In the genomic region with DNA sequence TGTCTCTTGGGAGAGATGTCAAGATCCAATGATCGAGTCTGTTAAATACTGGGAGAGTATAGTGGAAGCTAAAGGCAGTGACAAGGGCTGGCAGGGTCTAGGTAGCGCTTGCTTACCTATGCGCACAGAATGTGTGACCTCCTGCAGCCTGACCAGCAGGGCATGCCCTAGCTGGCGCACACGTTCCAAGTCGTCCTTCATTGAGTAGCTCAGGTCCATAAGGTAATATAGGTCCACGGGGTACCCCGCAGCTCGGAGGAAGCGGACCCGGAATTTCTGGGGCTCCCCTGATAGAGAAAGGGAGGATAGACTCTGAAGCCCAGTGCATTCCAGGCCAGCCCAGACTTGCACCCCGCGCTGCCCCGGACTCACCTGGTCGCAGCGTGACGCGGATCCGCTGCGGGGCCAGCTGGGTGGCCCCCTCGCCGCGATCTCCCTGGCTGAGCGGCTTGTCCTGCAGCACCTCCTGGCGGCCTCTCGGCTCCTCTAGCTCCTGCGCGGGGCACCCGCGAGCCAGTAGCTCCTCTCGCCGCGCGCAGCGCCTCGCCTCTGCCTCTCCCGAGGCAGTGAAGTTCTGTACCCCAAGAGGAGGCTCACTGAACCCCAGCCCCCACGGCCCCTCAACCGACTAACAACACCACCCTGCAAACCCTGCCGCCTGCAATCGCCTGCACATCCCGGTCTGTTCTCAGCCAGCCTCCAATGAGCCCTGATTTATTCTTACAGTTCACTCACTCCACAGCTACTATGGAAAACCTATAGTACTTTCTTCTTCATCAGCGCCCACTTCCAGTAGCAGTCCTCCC, we compare ENCODE assay signal across 8 mouse cellular contexts. TPM values are rescaled to one million over a fixed set of nuclear protein-coding genes. Genes with fewer than 3 reads are reported as not detected.
DNase-seq lines count a peak whose midpoint lies in the region; ATAC-seq and TF ChIP-seq lines count a peak whose summit lies in the region.

No protein-coding gene starts in this region.

- H3K9ac ChIP-seq in embryonic facial prominence, embryonic 15.5 days, result peak overlapping the region; percentile 35; the same call in 1 of the 2 replicates
- H3K9ac ChIP-seq in heart, embryonic 11.5 days (ENCODE audit: low read depth, low read length), result peak overlapping the region; percentile 67
- peak overlapping the region; percentile 63 for H3K9ac ChIP-seq in kidney, embryonic 16.5 days (replicated peaks; ENCODE audit: low read length)
- peak overlapping the region; percentile 36 for H3K9ac ChIP-seq in liver, embryonic 15.5 days
- peak overlapping the region; percentile 54 for H3K9ac ChIP-seq in stomach, postnatal 0 days (ENCODE audit: low read length)

- H3ac ChIP-seq in C2C12 (ENCODE audit: control insufficient read depth, insufficient read length, low read depth), result peak overlapping the region; percentile 51

- ATAC-seq in embryonic facial prominence, embryonic 15.5 days (ENCODE audit: insufficient number of reproducible peaks, low FRiP score, low TSS enrichment, low read depth), result peak; percentile 84
- peak; percentile 67; the same call in 1 of the 2 replicates for ATAC-seq in heart, embryonic 11.5 days (replicated peaks; ENCODE audit: insufficient number of reproducible peaks, low FRiP score, low TSS enrichment)
- ATAC-seq in kidney, embryonic 16.5 days (ENCODE audit: low FRiP score, low TSS enrichment), result peak; percentile 90
- peak; percentile 59 for ATAC-seq in liver, embryonic 15.5 days (ENCODE audit: insufficient read depth)
- ATAC-seq in stomach, postnatal 0 days (ENCODE audit: low FRiP score, low TSS enrichment), result peak; percentile 88

- H3K4me1 ChIP-seq in bone marrow, adult 2 months (ENCODE audit: control insufficient read depth, insufficient read depth, low read length), result peaks cover 2% of the 10 kb centered on the region; the same call in 1 of the 2 replicates
- H3K4me1 ChIP-seq in embryonic facial prominence, embryonic 15.5 days, result peaks cover 18% of the 10 kb centered on the region
- H3K4me1 ChIP-seq in heart, embryonic 11.5 days (ENCODE audit: control insufficient read depth, insufficient read depth, low read length), result peaks cover 4% of the 10 kb centered on the region; the same call in 1 of the 2 replicates
- peaks cover 10% of the 10 kb centered on the region; the same call in 1 of the 2 replicates for H3K4me1 ChIP-seq in kidney, embryonic 16.5 days (ENCODE audit: insufficient read depth, low read length)
- H3K4me1 ChIP-seq in liver, embryonic 15.5 days (replicated peaks), result peaks cover 28% of the 10 kb centered on the region
- no peaks in the 10 kb centered on the region for H3K4me1 ChIP-seq in stomach, postnatal 0 days (replicated peaks; ENCODE audit: control insufficient read depth, insufficient read depth)

- TF ChIP-seq CTCF in C2C12 (IDR thresholded peaks at IDR 0.05; ENCODE audit: control insufficient read depth, insufficient read depth, insufficient read length), result peak; percentile 99
- peak; percentile 69 for TF ChIP-seq CTCF in bone marrow, adult 2 months (IDR thresholded peaks at IDR 0.05; ENCODE audit: control insufficient read depth, insufficient read depth, low read length)
- peak; percentile 91 for TF ChIP-seq CTCF in stomach, postnatal 0 days (IDR thresholded peaks at IDR 0.05; ENCODE audit: low read depth)

- H3K36me3 ChIP-seq in C2C12 (ENCODE audit: control insufficient read depth, insufficient read depth), result peaks cover 56% of the 10 kb centered on the region
- H3K36me3 ChIP-seq in embryonic facial prominence, embryonic 15.5 days, result no peaks in the 10 kb centered on the region
- H3K36me3 ChIP-seq in heart, embryonic 11.5 days (ENCODE audit: control insufficient read depth, insufficient read depth, low read length), result no peaks in the 10 kb centered on the region
- no peaks in the 10 kb centered on the region for H3K36me3 ChIP-seq in kidney, embryonic 16.5 days (ENCODE audit: insufficient read depth, low read length)
- no peaks in the 10 kb centered on the region for H3K36me3 ChIP-seq in liver, embryonic 15.5 days (replicated peaks)
- H3K36me3 ChIP-seq in stomach, postnatal 0 days (ENCODE audit: control insufficient read depth, insufficient read depth, low read length), result no peaks in the 10 kb centered on the region

- H3K27ac ChIP-seq in bone marrow, adult 2 months (ENCODE audit: control insufficient read depth, insufficient read depth, low read depth, low read length, poor library complexity), result 0 out of 2 replicates have a peak overlapping the region, but pooled peaks have one; percentile 51
- H3K27ac ChIP-seq in embryonic facial prominence, embryonic 15.5 days (replicated peaks), result no peak overlapping the region
- H3K27ac ChIP-seq in heart, embryonic 11.5 days (ENCODE audit: low read depth, low read length), result no peak overlapping the region
- H3K27ac ChIP-seq in kidney, embryonic 16.5 days (ENCODE audit: low read length), result no peak overlapping the region
- no peak overlapping the region for H3K27ac ChIP-seq in liver, embryonic 15.5 days (replicated peaks)
- no peak overlapping the region for H3K27ac ChIP-seq in stomach, postnatal 0 days (replicated peaks)

- H3K79me2 ChIP-seq in C2C12 (ENCODE audit: control insufficient read depth, insufficient read depth), result peaks cover 33% of the 10 kb centered on the region

- no peaks in the 10 kb centered on the region for H3K9me3 ChIP-seq in embryonic facial prominence, embryonic 15.5 days (replicated peaks)
- no peaks in the 10 kb centered on the region for H3K9me3 ChIP-seq in heart, embryonic 11.5 days (replicated peaks; ENCODE audit: control insufficient read depth, low read length)
- H3K9me3 ChIP-seq in kidney, embryonic 16.5 days (ENCODE audit: low read length), result no peaks in the 10 kb centered on the region
- no peaks in the 10 kb centered on the region for H3K9me3 ChIP-seq in liver, embryonic 15.5 days (replicated peaks)
- no peaks in the 10 kb centered on the region for H3K9me3 ChIP-seq in stomach, postnatal 0 days (ENCODE audit: control insufficient read depth, low read length)

- H3K27me3 ChIP-seq in C2C12 (ENCODE audit: control insufficient read depth, insufficient read depth, insufficient read length), result no peaks in the 10 kb centered on the region
- H3K27me3 ChIP-seq in embryonic facial prominence, embryonic 15.5 days, result no peaks in the 10 kb centered on the region
- H3K27me3 ChIP-seq in heart, embryonic 11.5 days (ENCODE audit: control insufficient read depth, insufficient read depth, low read length), result peaks cover 24% of the 10 kb centered on the region
- peaks cover 14% of the 10 kb centered on the region for H3K27me3 ChIP-seq in kidney, embryonic 16.5 days (ENCODE audit: insufficient read depth, low read length)
- H3K27me3 ChIP-seq in liver, embryonic 15.5 days, result peaks cover 27% of the 10 kb centered on the region
- H3K27me3 ChIP-seq in stomach, postnatal 0 days (ENCODE audit: control insufficient read depth, insufficient read depth, low read length), result no peaks in the 10 kb centered on the region

- no peak overlapping the region for H3K4me3 ChIP-seq in C2C12 (ENCODE audit: insufficient read depth, poor library complexity, severe bottlenecking)
- H3K4me3 ChIP-seq in bone marrow, adult 2 months (replicated peaks; ENCODE audit: control insufficient read depth, low read depth, low read length), result peak overlapping the region; percentile 23
- peak overlapping the region; percentile 48 for H3K4me3 ChIP-seq in embryonic facial prominence, embryonic 15.5 days (replicated peaks)
- peak overlapping the region; percentile 47 for H3K4me3 ChIP-seq in heart, embryonic 11.5 days (ENCODE audit: low read depth, low read length)
- H3K4me3 ChIP-seq in kidney, embryonic 16.5 days (ENCODE audit: low read length), result peak overlapping the region; percentile 48
- peak overlapping the region; percentile 48 for H3K4me3 ChIP-seq in liver, embryonic 15.5 days (replicated peaks)
- H3K4me3 ChIP-seq in stomach, postnatal 0 days (ENCODE audit: low read depth, low read length), result peak overlapping the region; percentile 40

- DNase-seq in neural tube, embryonic 10.5 days (ENCODE audit: extremely low spot score, low spot score), result peak; percentile 85
- peak; percentile 87 for DNase-seq in stomach, postnatal 0 days (ENCODE audit: low spot score)

- 9% methylated on average over 43 of the region's 43 CpGs for WGBS in bone marrow, adult 2 months
- WGBS in embryonic facial prominence, embryonic 15.5 days, result 3% methylated on average over 43 of the region's 43 CpGs
- WGBS in heart, embryonic 11.5 days (ENCODE audit: insufficient replicate concordance), result 4% methylated on average over 43 of the region's 43 CpGs
- 3% methylated on average over 43 of the region's 43 CpGs for WGBS in kidney, embryonic 16.5 days
- 3% methylated on average over 43 of the region's 43 CpGs for WGBS in liver, embryonic 15.5 days (ENCODE audit: insufficient replicate concordance)
- WGBS in stomach, postnatal 0 days, result 4% methylated on average over 41 of the region's 43 CpGs

- peaks cover 18% of the 10 kb centered on the region for H3K79me3 ChIP-seq in C2C12 (ENCODE audit: low read depth)

- H3K4me2 ChIP-seq in embryonic facial prominence, embryonic 15.5 days (replicated peaks), result peak overlapping the region; percentile 90
- H3K4me2 ChIP-seq in heart, embryonic 11.5 days, result peak overlapping the region; percentile 97
- peak overlapping the region; percentile 86 for H3K4me2 ChIP-seq in kidney, embryonic 16.5 days (replicated peaks; ENCODE audit: low read depth, low read length)
- H3K4me2 ChIP-seq in liver, embryonic 15.5 days, result peak overlapping the region; percentile 83
- peak overlapping the region; percentile 79 for H3K4me2 ChIP-seq in stomach, postnatal 0 days (replicated peaks; ENCODE audit: low read depth)

- TF ChIP-seq POLR2A in bone marrow, adult 2 months (IDR thresholded peaks at IDR 0.05; ENCODE audit: borderline replicate concordance, control insufficient read depth, low read depth, low read length), result no peak

- no peak for TF ChIP-seq EP300 in stomach, postnatal 0 days (optimal IDR thresholded peaks at IDR 0.05)

RNA-seq across cellular contexts. Expression of gene Itgb7, which starts 7.4 kb away (rescaled TPM):
- 58.8 TPM for polyA plus RNA-seq in C2C12 (2012; fragmentation: generic; extraction: Trizol)
- polyA plus RNA-seq in bone marrow, adult 2 months (2011; ENCODE audit: insufficient read depth, insufficient read length, low replicate concordance, missing spikeins), result 39.1 and 140 TPM in 2 replicates
- polyA plus RNA-seq in embryonic facial prominence, embryonic 15.5 days (2015; fragmentation: Nextera tagmentation; extraction: Ambion mirVana), result 5.8 and 6.8 TPM in 2 replicates
- polyA plus RNA-seq in heart, embryonic 11.5 days (2014; fragmentation: Nextera tagmentation; extraction: Ambion mirVana), result 0.94 and 1.2 TPM in 2 replicates
- 1.4 and 1.9 TPM in 2 replicates for polyA plus RNA-seq in kidney, embryonic 16.5 days (2015; fragmentation: Nextera tagmentation; extraction: Ambion mirVana)
- polyA plus RNA-seq in liver, embryonic 15.5 days (2015; fragmentation: Nextera tagmentation; extraction: Ambion mirVana), result 6.4 and 6.6 TPM in 2 replicates
- 1.2 TPM in 2 replicates for polyA plus RNA-seq in stomach, postnatal 0 days (2015; fragmentation: Nextera tagmentation; extraction: Ambion mirVana)

RNA-seq across cellular contexts. Expression of gene Csad, which starts 19.9 kb away (rescaled TPM):
- 26.4 TPM for polyA plus RNA-seq in C2C12 (2012; fragmentation: generic; extraction: Trizol)
- polyA plus RNA-seq in bone marrow, adult 2 months (2011; ENCODE audit: insufficient read depth, insufficient read length, low replicate concordance, missing spikeins), result 13.6 and 18.5 TPM in 2 replicates
- 99.1 and 106 TPM in 2 replicates for polyA plus RNA-seq in embryonic facial prominence, embryonic 15.5 days (2015; fragmentation: Nextera tagmentation; extraction: Ambion mirVana)
- 31.3 and 33.4 TPM in 2 replicates for polyA plus RNA-seq in heart, embryonic 11.5 days (2014; fragmentation: Nextera tagmentation; extraction: Ambion mirVana)
- 131 and 153 TPM in 2 replicates for polyA plus RNA-seq in kidney, embryonic 16.5 days (2015; fragmentation: Nextera tagmentation; extraction: Ambion mirVana)
- polyA plus RNA-seq in liver, embryonic 15.5 days (2015; fragmentation: Nextera tagmentation; extraction: Ambion mirVana), result 40.5 and 56.5 TPM in 2 replicates
- 32.1 and 39.4 TPM in 2 replicates for polyA plus RNA-seq in stomach, postnatal 0 days (2015; fragmentation: Nextera tagmentation; extraction: Ambion mirVana)

RNA-seq across cellular contexts. Expression of gene Zfp740, which starts 21.3 kb away (rescaled TPM):
- 45.8 TPM for polyA plus RNA-seq in C2C12 (2012; fragmentation: generic; extraction: Trizol)
- polyA plus RNA-seq in bone marrow, adult 2 months (2011; ENCODE audit: insufficient read depth, insufficient read length, low replicate concordance, missing spikeins), result 22.8 and 34.5 TPM in 2 replicates
- polyA plus RNA-seq in embryonic facial prominence, embryonic 15.5 days (2015; fragmentation: Nextera tagmentation; extraction: Ambion mirVana), result 61.5 and 62.7 TPM in 2 replicates
- polyA plus RNA-seq in heart, embryonic 11.5 days (2014; fragmentation: Nextera tagmentation; extraction: Ambion mirVana), result 25.8 and 31.2 TPM in 2 replicates
- 82.1 and 88.7 TPM in 2 replicates for polyA plus RNA-seq in kidney, embryonic 16.5 days (2015; fragmentation: Nextera tagmentation; extraction: Ambion mirVana)
- polyA plus RNA-seq in liver, embryonic 15.5 days (2015; fragmentation: Nextera tagmentation; extraction: Ambion mirVana), result 15.3 and 18.9 TPM in 2 replicates
- polyA plus RNA-seq in stomach, postnatal 0 days (2015; fragmentation: Nextera tagmentation; extraction: Ambion mirVana), result 19.9 and 20.2 TPM in 2 replicates

RNA-seq across cellular contexts. Expression of gene Rarg, which starts 32.9 kb away (rescaled TPM):
- polyA plus RNA-seq in C2C12 (2012; fragmentation: generic; extraction: Trizol), result 92.5 TPM
- 17.1 and 36.3 TPM in 2 replicates for polyA plus RNA-seq in bone marrow, adult 2 months (2011; ENCODE audit: insufficient read depth, insufficient read length, low replicate concordance, missing spikeins)
- polyA plus RNA-seq in embryonic facial prominence, embryonic 15.5 days (2015; fragmentation: Nextera tagmentation; extraction: Ambion mirVana), result 112 and 123 TPM in 2 replicates
- 11.2 and 13.4 TPM in 2 replicates for polyA plus RNA-seq in heart, embryonic 11.5 days (2014; fragmentation: Nextera tagmentation; extraction: Ambion mirVana)
- polyA plus RNA-seq in kidney, embryonic 16.5 days (2015; fragmentation: Nextera tagmentation; extraction: Ambion mirVana), result 31.9 and 35.4 TPM in 2 replicates
- 2.8 and 3.0 TPM in 2 replicates for polyA plus RNA-seq in liver, embryonic 15.5 days (2015; fragmentation: Nextera tagmentation; extraction: Ambion mirVana)
- 27.2 and 34.6 TPM in 2 replicates for polyA plus RNA-seq in stomach, postnatal 0 days (2015; fragmentation: Nextera tagmentation; extraction: Ambion mirVana)

RNA-seq across cellular contexts. Expression of gene Gm9918, which starts 46.0 kb away (rescaled TPM):
- polyA plus RNA-seq in C2C12 (2012; fragmentation: generic; extraction: Trizol), result not detected
- polyA plus RNA-seq in bone marrow, adult 2 months (2011; ENCODE audit: insufficient read depth, insufficient read length, low replicate concordance, missing spikeins), result not detected in 2 replicates
- polyA plus RNA-seq in embryonic facial prominence, embryonic 15.5 days (2015; fragmentation: Nextera tagmentation; extraction: Ambion mirVana), result 1.6 and 1.7 TPM in 2 replicates
- 0.07 TPM in 1 of 2 replicates, not detected in the other for polyA plus RNA-seq in heart, embryonic 11.5 days (2014; fragmentation: Nextera tagmentation; extraction: Ambion mirVana)
- 0.36 and 0.89 TPM in 2 replicates for polyA plus RNA-seq in kidney, embryonic 16.5 days (2015; fragmentation: Nextera tagmentation; extraction: Ambion mirVana)
- not detected in 2 replicates for polyA plus RNA-seq in liver, embryonic 15.5 days (2015; fragmentation: Nextera tagmentation; extraction: Ambion mirVana)
- polyA plus RNA-seq in stomach, postnatal 0 days (2015; fragmentation: Nextera tagmentation; extraction: Ambion mirVana), result 0.10 and 0.12 TPM in 2 replicates
